Mouse (Mus musculus) lung, adult 2 months (tissue): ENCODE measurements around the gene Nrxn3. TPM values are rescaled to one million over a fixed set of nuclear protein-coding genes. Genes with fewer than 3 reads are reported as not detected.

Source experiments
- DNase-seq: peaks from one replicate; pipeline ENCODE4 v3.0.0; 2022
- H3K4me1 ChIP-seq: fragments of 200-500 bp; 2 replicates; pipeline ENCODE4 v1.6.1; 2011; ENCODE audit warnings: low read length; ENCODE audit not compliant: control insufficient read depth, insufficient read depth
- H3K4me3 ChIP-seq: fragments of 200-500 bp; replicated peaks from 2 replicates; pipeline ENCODE3; 2011; ENCODE audit warnings: low read depth, mild to moderate bottlenecking, control low read depth, low read length; ENCODE audit errors: extremely low read depth
- CTCF ChIP-seq: fragments of 200-500 bp; IDR thresholded peaks from 2 replicates; pipeline ENCODE4 v1.5.1; 2011; ENCODE audit warnings: mild to moderate bottlenecking, low read length, control low read depth; ENCODE audit not compliant: insufficient read depth
- POLR2A ChIP-seq: fragments of 200-500 bp; IDR thresholded peaks from 2 replicates; pipeline ENCODE4 v1.6.1; 2011; ENCODE audit warnings: low read depth, mild to moderate bottlenecking, control low read depth, low read length, borderline replicate concordance; ENCODE audit errors: extremely low read depth
- WGBS: fragments of 180-500 bp; shearing (Covaris S2); methylation state at CpG from one replicate; pipeline ENCODE4 v1.1.7; 2018; 5-methylcytosine and 5-hydroxymethylcytosine counted together
- polyA plus RNA-seq: library from polyadenylated mRNA; depleted of rRNA; stranded (reverse); fragments of >200 nt; gene quantifications from 2 replicates; pipeline ENCODE4 v1.2.3, GENCODE M21; 2012

The Nrxn3 gene
- polyA plus RNA-seq, 1 experiment = 0.30 TPM

DNA sequence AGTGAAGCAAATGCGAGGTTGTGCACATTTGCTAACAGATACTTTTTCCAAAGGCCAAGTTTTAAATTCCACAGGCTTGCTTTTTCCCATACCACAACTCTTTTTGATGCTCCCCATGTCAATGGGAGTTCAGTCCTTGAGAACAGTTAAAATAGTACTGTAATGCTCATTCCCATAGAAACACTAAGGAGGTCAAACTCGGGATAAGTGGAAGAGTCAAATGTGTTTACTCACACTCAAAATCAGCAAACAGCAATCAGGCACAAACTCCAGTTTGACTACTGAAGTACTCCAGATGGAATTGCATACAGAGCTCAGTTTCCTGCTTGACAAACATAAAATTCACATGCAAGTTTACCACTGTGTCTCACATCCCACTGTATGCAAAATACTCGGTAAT is 1458.9 kb downstream of the Nrxn3 start:
- no peak overlapping the region for H3K4me3 ChIP-seq
- H3K4me1 ChIP-seq = no peaks in the 10 kb centered on the region
- no peak for TF ChIP-seq CTCF
- no peak for TF ChIP-seq POLR2A
- no peak for DNase-seq
- 59% methylated on average over 3 of the region's 3 CpGs for WGBS

DNA sequence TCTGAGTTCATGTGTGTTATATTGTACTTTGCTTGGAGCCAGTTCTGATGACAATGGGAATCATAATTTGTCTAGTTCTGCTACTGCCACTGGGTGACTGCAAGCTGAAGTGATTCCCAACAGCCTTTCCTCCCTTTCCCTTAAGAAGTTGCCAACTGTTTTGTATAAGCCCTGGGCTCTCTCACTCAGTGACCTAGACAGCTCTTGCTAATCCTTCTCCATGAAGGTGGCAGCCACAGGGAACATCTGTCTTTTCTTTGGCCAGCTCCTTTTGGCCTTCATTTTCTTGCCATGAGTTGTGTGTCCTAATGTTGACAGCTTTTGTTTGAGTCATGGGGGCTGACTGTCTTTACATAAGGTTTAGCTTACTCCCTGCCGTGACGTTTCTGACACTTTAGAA is 1460.3 kb downstream of the Nrxn3 start:
- WGBS = 62% methylated on average over 2 of the region's 2 CpGs
- Histone ChIP-seq H3K4me1 (no peaks in the 10 kb centered on the region), H3K4me3 (no peak overlapping the region)
- no peak for TF ChIP-seq CTCF
- TF ChIP-seq POLR2A = no peak
- DNase-seq = no peak

DNA sequence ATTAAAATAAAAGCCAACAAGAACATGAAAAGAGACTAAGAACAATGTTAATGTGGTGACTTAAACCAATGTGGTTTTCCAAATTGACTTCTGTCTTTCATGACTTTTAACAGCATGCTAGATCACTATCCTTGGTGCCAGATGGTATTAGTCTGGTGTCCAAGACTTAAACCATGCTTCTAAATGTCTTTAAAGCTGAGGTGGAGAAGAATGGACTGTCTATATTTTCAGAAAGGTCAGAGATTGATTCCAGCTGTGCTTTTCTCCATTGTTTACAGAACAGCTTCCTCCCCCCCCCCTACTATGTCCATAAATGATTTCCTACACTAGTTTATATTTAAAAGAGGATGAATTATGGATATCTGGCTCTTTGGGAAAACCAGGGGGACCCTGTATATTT is 1473.5 kb downstream of the Nrxn3 start:
- no peak for TF ChIP-seq POLR2A
- TF ChIP-seq CTCF = no peak
- no peak for DNase-seq
- no peak overlapping the region for H3K4me3 ChIP-seq
- no peaks in the 10 kb centered on the region for H3K4me1 ChIP-seq

DNA sequence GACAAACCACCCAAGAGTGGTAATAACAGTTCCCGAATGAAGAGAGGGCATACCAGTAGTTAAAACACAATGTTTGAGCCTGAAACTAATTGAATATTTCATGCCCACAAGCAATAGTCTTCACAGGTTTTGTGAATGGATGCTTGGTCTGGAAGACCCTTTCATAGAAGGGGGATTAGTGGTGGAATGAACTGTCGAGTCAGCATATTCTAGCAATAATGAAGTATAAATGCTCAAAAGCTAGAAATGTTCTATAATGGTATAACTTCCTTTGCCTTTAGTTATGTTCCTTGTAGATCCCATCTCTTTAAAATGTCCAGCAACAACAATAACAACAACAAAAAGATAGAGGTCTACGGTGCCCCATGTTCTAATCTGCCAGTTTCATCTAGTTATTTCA is 1475.3 kb downstream of the Nrxn3 start:
- DNase-seq = no peak
- WGBS = 91% methylated on average over 3 of the region's 3 CpGs
- Histone ChIP-seq H3K4me3 (no peak overlapping the region), H3K4me1 (no peaks in the 10 kb centered on the region)
- TF ChIP-seq CTCF (no peak), POLR2A (no peak)

DNA sequence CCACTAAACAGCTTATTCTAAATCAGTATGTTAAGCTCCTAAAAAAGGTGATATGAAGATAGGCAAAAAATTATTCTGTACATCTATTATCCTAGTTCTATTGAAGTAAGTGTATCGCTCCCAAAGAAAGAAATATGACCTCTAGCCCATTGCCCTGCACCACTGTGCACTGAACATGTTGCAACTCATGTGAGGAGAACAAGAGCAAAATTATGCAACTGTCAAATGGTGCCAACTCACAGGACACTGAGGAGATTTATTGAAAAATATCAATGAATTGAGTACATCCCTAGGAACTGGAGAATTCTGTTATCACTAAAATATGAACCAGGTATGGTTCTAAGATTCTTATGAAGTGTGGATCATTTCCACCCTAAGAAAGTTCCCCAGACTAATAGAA is 1479.8 kb downstream of the Nrxn3 start:
- TF ChIP-seq POLR2A (no peak), CTCF (no peak)
- Histone ChIP-seq H3K4me1 (no peaks in the 10 kb centered on the region), H3K4me3 (no peak overlapping the region)
- WGBS = 84% methylated on average over 1 of the region's 1 CpGs
- no peak for DNase-seq

DNA sequence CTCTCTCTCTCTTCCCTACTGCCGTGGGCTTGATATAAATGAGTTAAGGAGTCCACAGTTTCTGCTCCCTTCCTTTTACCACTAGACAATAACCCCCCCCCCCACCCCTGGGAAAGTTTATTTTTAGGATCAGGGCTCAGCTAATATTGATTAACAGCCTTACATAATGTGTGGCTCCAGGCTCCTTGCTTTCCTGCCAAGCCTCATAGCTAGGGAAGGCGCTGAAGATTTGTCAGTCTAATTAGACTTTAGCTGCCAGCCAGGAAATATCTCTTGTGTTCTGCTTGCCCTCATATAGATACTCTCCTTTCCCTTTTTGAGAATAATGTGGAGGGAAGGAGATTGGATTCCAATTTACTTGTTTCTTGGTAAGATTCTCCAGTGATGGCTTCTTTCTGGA is 1488.7 kb downstream of the Nrxn3 start:
- Histone ChIP-seq H3K4me3 (no peak overlapping the region), H3K4me1 (no peaks in the 10 kb centered on the region)
- TF ChIP-seq POLR2A (no peak), CTCF (no peak)
- 54% methylated on average over 2 of the region's 2 CpGs for WGBS
- DNase-seq = no peak

DNA sequence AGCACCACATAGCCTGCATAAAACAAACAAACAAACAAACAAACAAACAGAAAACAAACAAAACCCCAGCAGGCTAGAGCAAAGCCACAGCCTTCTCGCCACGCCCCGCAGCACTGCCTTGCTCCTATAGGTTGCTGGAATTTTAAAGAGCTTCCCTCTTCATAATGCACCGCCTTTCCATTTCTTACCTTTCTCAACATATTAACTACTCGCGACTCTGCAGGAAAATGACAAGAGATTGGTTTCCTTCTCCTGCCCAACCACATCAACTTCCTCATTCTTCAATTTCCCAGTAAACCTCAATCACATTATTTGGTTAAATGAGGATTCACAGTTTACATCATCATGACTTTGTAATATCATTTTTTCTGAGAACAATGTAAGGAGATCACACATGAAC is 1494.4 kb downstream of the Nrxn3 start:
- no peak for TF ChIP-seq POLR2A
- TF ChIP-seq CTCF = no peak
- H3K4me1 ChIP-seq = no peaks in the 10 kb centered on the region
- H3K4me3 ChIP-seq = no peak overlapping the region
- no peak for DNase-seq
- 65% methylated on average over 6 of the region's 6 CpGs for WGBS

DNA sequence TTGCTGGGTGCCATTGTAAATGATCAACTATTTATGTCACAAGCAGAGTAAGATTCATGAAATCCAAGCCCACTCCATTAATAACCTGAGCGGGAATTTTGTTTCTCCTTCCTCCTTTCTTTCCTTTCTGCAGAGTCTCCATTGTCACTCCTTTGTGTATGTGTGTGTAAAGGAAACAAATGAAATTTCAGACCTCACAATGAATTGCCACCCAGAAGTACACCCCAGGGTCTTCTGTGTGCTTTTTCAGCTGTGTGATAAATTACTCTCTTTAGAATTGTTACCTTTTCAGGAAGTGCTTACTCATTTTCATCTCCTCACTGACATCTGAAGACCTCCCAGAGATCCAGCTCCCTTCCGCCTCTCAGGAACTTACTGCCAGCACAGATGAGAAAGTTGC is 1506.4 kb downstream of the Nrxn3 start:
- H3K4me3 ChIP-seq = no peak overlapping the region
- no peak for DNase-seq
- no peaks in the 10 kb centered on the region for H3K4me1 ChIP-seq
- 38% methylated on average over 2 of the region's 2 CpGs for WGBS
- TF ChIP-seq POLR2A = no peak
- no peak for TF ChIP-seq CTCF

DNA sequence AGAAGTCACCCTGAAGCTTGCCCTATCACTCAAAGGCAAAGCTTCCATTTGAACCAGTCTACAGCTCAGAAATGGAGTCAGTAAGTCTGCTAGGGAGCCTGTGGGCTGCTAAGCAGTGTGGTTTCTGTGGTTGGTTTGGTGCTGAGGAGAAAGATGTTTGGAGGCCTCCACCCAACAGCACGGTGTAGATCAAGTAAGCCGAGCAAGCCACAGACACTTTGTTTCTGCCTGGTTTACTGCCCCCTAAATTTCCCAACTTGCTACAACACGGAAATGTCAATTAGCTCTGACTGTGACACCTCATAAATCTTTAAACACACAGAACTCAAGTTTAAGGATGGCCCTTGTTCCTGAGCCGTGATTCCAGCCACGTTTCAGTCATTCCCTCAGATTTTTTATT is 1513.4 kb downstream of the Nrxn3 start:
- no peak for DNase-seq
- Histone ChIP-seq H3K4me3 (no peak overlapping the region), H3K4me1 (no peaks in the 10 kb centered on the region)
- 51% methylated on average over 5 of the region's 5 CpGs for WGBS
- no peak for TF ChIP-seq CTCF
- no peak for TF ChIP-seq POLR2A

DNA sequence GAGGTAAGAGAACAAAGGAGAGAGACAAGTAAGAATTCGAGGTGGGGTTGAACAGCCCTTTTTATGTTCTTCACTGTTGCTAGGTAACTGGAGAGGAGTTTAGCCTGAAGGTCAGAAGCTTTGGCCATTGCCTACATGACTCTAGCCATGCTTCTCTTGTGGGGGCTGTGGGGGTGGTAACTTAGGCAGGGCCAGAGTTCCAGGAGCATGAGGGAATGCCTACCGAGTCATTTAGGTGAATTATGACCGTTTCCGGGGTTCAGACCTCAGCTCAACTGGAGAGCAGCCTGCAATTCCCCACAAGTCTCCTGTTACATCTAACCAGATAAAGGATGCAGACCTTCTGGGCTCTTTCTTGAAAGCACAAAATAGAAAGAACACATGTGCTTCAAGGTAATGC is 1537.6 kb downstream of the Nrxn3 start:
- Histone ChIP-seq H3K4me3 (no peak overlapping the region), H3K4me1 (no peaks in the 10 kb centered on the region)
- DNase-seq = no peak
- WGBS = 66% methylated on average over 4 of the region's 4 CpGs
- no peak for TF ChIP-seq POLR2A
- no peak for TF ChIP-seq CTCF

DNA sequence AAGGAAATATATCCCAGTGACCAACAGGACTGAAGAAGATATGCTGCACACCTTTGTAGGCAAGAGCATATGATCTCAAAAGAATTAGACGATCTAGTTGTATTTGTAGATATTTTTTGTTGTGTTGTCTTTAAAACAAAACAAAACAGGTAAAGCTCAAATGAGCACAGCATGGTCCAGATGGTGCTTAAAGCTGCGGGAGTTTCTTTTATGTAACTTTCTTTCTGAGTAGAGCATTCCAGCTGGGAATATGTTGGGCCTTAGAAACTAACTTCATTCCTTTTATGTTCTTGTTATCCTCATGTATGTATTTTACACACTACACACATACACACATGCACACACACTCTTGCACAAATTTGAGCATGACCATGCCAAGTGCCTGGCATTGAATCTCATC is 1545.4 kb downstream of the Nrxn3 start:
- Histone ChIP-seq H3K4me3 (no peak overlapping the region), H3K4me1 (no peaks in the 10 kb centered on the region)
- TF ChIP-seq POLR2A = no peak
- TF ChIP-seq CTCF = no peak
- 83% methylated on average over 2 of the region's 2 CpGs for WGBS
- no peak for DNase-seq
